Mouse (Mus musculus) embryonic facial prominence, embryonic 14.5 days (tissue): ENCODE measurements around the gene 1700025F22Rik. TPM values are rescaled to one million over a fixed set of nuclear protein-coding genes. Genes with fewer than 3 reads are reported as not detected.
"Not testable (repeated sequence)": the region's sequence is repeated elsewhere in the genome, so short reads cannot be mapped to it uniquely, and the experiment has no call there.

Experiments used
- ATAC-seq: fragments of 200-750 bp; cut with Nextera tagmentation; 2 replicates; pipeline ENCODE4 v1.8.0; 2017; ENCODE audit warnings: low read depth, moderate number of reproducible peaks, moderate TSS enrichment
- DNase-seq: peaks from one replicate; pipeline ENCODE4 v3.0.0-alpha.2; 2015; ENCODE audit warnings: low spot score
- H3K27ac ChIP-seq: fragments of 300-500 bp; sonication (generic); replicated peaks from 2 replicates; pipeline ENCODE4 v1.5.1; 2014; ENCODE audit warnings: low read depth, mild to moderate bottlenecking, low read length, moderate library complexity
- H3K27me3 ChIP-seq: fragments of 300-500 bp; sonication (generic); replicated peaks from 2 replicates; pipeline ENCODE4 v1.6.1; 2014; ENCODE audit warnings: low read length; ENCODE audit not compliant: control insufficient read depth, insufficient read depth
- H3K36me3 ChIP-seq: fragments of 300-500 bp; sonication (generic); 2 replicates; pipeline ENCODE4 v1.6.1; 2014; ENCODE audit warnings: low read length, mixed read lengths; ENCODE audit not compliant: control insufficient read depth, insufficient read depth
- H3K4me1 ChIP-seq: fragments of 300-500 bp; sonication (generic); 2 replicates; pipeline ENCODE4 v1.6.1; 2014; ENCODE audit warnings: antibody characterized with exemption, low read length; ENCODE audit not compliant: control insufficient read depth, insufficient read depth
- H3K4me2 ChIP-seq: fragments of 300-500 bp; sonication (generic); 2 replicates; pipeline ENCODE4 v1.6.1; 2014; ENCODE audit warnings: low read depth, mild to moderate bottlenecking, low read length, moderate library complexity, mixed read lengths
- H3K4me3 ChIP-seq: fragments of 300-500 bp; sonication (generic); 2 replicates; pipeline ENCODE4 v1.5.1; 2014; ENCODE audit warnings: low read depth, mild to moderate bottlenecking, low read length
- H3K9ac ChIP-seq: fragments of 300-500 bp; sonication (generic); 2 replicates; pipeline ENCODE4 v1.6.1; 2014; ENCODE audit warnings: low read depth, mild to moderate bottlenecking, low read length, moderate library complexity, mixed read lengths
- H3K9me3 ChIP-seq: fragments of 300-500 bp; sonication (generic); 2 replicates; pipeline ENCODE4 v1.6.1; 2016; ENCODE audit warnings: low read length; ENCODE audit not compliant: control insufficient read depth
- WGBS: fragments of 180-500 bp; shearing (Covaris S2); extraction: QIAGEN DNeasy Blood & Tissue Kit; methylation state at CpG from one replicate; pipeline ENCODE4 v1.1.7; 2014; 5-methylcytosine and 5-hydroxymethylcytosine counted together
- polyA plus RNA-seq: library from polyadenylated mRNA; unstranded; fragments of >200 nt; fragmentation: Nextera tagmentation; extraction: Ambion mirVana; gene quantifications from 2 replicates; pipeline ENCODE4 v1.2.1, GENCODE M21; 2014

1700025F22Rik gene
- polyA plus RNA-seq = not detected in 2 replicates

DNA sequence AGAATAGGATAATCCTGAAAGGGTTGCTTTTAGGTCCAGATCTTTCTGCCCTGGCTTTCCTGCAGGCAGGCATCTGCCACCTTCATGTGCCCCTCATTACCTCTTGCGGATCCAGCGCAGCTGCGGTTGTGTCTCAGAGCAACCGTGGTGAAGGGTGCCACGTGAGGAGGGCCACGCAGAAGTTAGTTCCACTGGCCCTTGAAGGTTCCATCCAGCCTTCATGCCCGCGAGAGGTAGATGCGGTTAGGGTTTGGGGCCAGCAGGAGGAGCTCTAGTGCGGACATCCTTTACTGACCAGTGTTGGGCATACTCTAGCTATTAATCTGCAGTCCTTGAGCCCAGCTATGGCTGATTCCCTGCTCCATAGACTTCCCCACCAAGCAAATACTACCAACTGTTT is at the start of gene 1700025F22Rik:
TSS of gene 1700025F22Rik (minus strand) at position 149 of the 400 bp plus-strand sequence.
- Histone ChIP-seq H3K4me2 (no peak within 1 kb of the TSS), H3K27me3 (no peaks in the 10 kb centered on the region), H3K4me3 (no peak within 1 kb of the TSS), H3K4me1 (no peaks in the 10 kb centered on the region), H3K27ac (no peak within 1 kb of the TSS), H3K9ac (no peak within 1 kb of the TSS), H3K36me3 (no peaks in the 10 kb centered on the region), H3K9me3 (no peaks in the 10 kb centered on the region)
- DNase-seq (no peak), ATAC-seq (no peak)
- WGBS = 24% methylated on average over 10 of the region's 10 CpGs

DNA sequence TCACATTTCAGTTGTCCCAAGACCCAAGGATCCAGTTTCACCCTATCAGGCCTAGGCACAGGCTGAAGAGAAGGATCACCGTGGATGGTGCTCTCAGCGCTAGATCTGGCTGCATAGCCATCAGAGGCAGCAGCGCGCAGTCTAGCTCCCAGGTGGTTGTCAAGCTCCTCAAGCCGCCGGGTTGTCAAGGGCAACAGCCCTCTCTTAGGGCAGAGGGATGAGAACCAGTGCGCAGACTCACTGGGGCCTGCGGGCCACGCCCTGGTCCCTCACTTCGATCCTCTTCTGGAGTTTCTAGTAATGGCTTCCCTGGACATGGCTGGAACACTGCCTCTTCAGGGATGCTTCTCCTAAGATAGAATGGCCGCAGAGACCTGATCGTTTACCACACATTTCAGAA is 31.4 kb upstream of the 1700025F22Rik start, which contains the start of gene Ms4a13:
TSS of gene Ms4a13 (minus strand) at position 192 of the 400 bp plus-strand sequence.
- DNase-seq = no peak
- no peaks in the 10 kb centered on the region for H3K36me3 ChIP-seq
- WGBS = 61% methylated on average over 12 of the region's 12 CpGs
- H3K4me2 ChIP-seq = no peak within 1 kb of the TSS
- H3K27me3 ChIP-seq = no peaks in the 10 kb centered on the region
- no peak within 1 kb of the TSS for H3K27ac ChIP-seq
- no peaks in the 10 kb centered on the region for H3K4me1 ChIP-seq
- H3K4me3 ChIP-seq = no peak within 1 kb of the TSS
- H3K9ac ChIP-seq = no peak within 1 kb of the TSS
- ATAC-seq = no peak
- no peaks in the 10 kb centered on the region for H3K9me3 ChIP-seq

DNA sequence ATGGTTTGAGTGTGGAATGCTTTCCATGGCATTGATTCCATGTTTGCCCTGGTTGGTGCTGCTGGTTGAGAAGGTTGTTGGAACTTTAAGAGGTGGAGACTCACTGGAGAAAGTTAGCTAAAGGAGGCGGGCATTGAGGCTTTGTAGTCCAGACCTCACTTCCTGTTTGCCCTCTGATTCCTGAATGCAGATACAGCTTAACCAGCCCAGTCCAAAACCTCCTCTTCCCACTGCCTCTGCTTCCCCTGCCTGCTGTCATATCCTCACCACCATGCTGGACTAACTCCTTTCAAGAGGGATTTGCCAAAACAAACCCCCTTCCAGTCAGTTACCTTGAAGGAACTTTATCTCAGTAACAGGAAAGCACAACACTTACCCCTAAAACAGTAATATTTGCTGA is 27.4 kb upstream of the 1700025F22Rik start:
- Histone ChIP-seq H3K4me3 (no peak overlapping the region), H3K36me3 (no peaks in the 10 kb centered on the region), H3K4me1 (no peaks in the 10 kb centered on the region), H3K27me3 (no peaks in the 10 kb centered on the region), H3K27ac (no peak overlapping the region), H3K9ac (no peak overlapping the region), H3K4me2 (no peak overlapping the region), H3K9me3 (no peaks in the 10 kb centered on the region)
- WGBS = 72% methylated on average over 1 of the region's 1 CpGs
- no peak for ATAC-seq
- no peak for DNase-seq

DNA sequence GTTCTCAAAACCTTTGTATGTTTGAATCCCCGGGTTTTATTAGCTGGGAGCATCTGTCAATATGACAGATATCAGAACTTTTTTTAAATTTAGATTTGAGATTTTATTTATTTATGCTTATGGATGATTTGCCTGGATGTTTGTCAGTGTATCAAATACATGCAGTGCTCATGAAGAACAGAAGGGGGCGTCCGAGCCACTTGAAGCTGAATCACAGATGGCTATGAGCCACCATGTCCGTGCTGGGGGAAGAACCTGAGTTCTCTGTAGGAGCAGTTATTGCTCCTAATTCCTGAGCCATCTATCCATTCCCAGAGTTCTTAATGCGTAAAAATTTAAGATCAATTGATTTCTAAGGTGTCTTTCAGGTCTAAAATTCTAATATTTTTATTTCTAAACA is 19.0 kb upstream of the 1700025F22Rik start:
- Histone ChIP-seq H3K27me3 (no peaks in the 10 kb centered on the region), H3K4me3 (no peak overlapping the region), H3K4me1 (no peaks in the 10 kb centered on the region), H3K9me3 (no peaks in the 10 kb centered on the region), H3K36me3 (no peaks in the 10 kb centered on the region), H3K27ac (no peak overlapping the region), H3K9ac (no peak overlapping the region), H3K4me2 (no peak overlapping the region)
- DNase-seq (no peak), ATAC-seq (no peak)
- WGBS = 14% methylated on average over 5 of the region's 5 CpGs

DNA sequence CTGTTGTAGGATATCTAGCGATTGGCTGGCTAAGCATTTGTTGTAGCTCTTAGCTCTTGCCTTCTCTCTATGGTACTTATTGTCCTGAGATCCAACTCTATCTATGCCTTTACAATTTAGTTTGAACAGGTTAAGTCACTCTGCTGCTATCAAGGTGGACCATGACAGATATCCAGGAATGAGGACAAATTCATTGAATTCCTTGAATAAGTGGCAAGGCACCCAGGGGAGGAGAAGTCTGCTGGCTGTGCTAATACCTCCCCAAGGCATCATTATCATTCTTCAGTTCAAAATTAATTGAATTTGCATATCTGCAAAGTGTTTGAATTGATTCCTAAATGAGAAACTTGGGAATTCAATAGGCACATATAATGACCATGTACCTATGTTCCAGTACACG is 12.3 kb upstream of the 1700025F22Rik start:
- Histone ChIP-seq H3K4me2 (no peak overlapping the region), H3K4me1 (no peaks in the 10 kb centered on the region), H3K27me3 (no peaks in the 10 kb centered on the region), H3K27ac (no peak overlapping the region), H3K4me3 (no peak overlapping the region), H3K9me3 (no peaks in the 10 kb centered on the region), H3K9ac (no peak overlapping the region), H3K36me3 (no peaks in the 10 kb centered on the region)
- DNase-seq (no peak), ATAC-seq (no peak)
- WGBS = 62% methylated on average over 2 of the region's 2 CpGs

DNA sequence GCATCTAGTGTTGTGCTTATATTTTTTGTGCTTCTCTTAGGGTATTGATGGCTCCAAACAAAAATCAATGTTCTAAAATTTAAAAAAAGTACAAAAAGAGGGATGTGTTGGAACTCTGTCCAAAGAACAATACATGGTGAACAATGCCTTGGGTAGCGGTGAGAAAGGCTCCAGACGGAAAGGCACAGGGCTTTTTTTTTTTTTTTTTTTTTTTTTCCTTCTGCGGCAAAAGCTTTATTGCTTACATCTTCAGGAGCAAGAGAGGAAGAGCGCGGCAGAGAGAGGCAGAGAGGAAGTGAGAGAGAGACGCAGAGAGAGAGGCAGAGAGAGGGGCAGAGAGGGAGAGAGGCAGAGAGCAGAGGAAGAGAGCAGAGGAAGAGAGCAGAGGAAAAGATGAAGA is 7.2 kb downstream of the 1700025F22Rik start:
- H3K4me2 ChIP-seq, H3K27me3 ChIP-seq, H3K36me3 ChIP-seq, H3K9ac ChIP-seq, H3K4me3 ChIP-seq, H3K27ac ChIP-seq, H3K4me1 ChIP-seq, DNase-seq, H3K9me3 ChIP-seq, ATAC-seq: not testable (repeated sequence)
- WGBS = 81% methylated on average over 6 of the region's 6 CpGs

DNA sequence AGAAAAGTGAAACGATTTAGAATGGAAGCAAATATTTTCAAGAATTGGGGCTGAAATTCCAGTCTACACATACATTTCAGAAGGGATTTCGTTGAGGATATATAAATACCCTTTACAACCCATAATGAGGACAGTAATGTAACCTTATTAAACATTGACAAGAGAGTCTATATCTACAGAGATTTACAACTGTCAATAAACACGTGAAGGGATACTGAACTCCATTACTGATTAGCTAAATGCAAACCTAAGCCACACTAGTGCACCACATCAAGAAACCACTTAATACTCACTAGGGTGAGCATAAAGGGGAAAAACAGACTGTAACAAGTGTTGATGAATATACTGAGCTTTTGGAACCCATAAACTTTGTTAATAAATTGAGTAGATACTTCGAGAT is 29.8 kb downstream of the 1700025F22Rik start:
- Histone ChIP-seq H3K9me3 (no peaks in the 10 kb centered on the region), H3K36me3 (no peaks in the 10 kb centered on the region), H3K4me3 (no peak overlapping the region), H3K27me3 (no peaks in the 10 kb centered on the region), H3K4me2 (no peak overlapping the region), H3K27ac (no peak overlapping the region), H3K9ac (no peak overlapping the region), H3K4me1 (no peaks in the 10 kb centered on the region)
- no peak for DNase-seq
- ATAC-seq = no peak
- WGBS = 67% methylated on average over 4 of the region's 4 CpGs

DNA sequence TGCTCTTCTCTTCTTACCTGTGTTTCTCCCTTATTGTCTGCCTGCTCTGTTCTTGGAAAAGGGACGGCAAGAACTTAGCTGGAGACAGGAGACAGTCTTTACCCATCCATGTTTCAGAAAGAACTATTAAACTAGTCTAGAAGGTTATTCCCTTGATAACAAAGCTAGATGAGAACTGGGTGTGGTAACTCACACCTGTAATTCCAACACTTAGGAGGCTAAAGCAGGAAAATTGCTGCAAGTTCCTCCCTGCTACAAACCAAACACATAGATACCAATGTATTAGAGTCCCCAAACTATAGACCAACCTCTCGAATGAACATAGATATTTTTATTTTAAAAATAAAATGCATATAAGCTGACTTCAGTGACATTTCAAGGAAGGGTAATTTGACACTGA is 30.3 kb downstream of the 1700025F22Rik start:
- H3K9me3 ChIP-seq = no peaks in the 10 kb centered on the region
- ATAC-seq (no peak), DNase-seq (no peak)
- H3K27me3 ChIP-seq = no peaks in the 10 kb centered on the region
- H3K27ac ChIP-seq = no peak overlapping the region
- no peak overlapping the region for H3K4me3 ChIP-seq
- H3K36me3 ChIP-seq = no peaks in the 10 kb centered on the region
- H3K4me2 ChIP-seq = no peak overlapping the region
- WGBS = 85% methylated on average over 2 of the region's 2 CpGs
- H3K4me1 ChIP-seq = no peaks in the 10 kb centered on the region
- no peak overlapping the region for H3K9ac ChIP-seq

DNA sequence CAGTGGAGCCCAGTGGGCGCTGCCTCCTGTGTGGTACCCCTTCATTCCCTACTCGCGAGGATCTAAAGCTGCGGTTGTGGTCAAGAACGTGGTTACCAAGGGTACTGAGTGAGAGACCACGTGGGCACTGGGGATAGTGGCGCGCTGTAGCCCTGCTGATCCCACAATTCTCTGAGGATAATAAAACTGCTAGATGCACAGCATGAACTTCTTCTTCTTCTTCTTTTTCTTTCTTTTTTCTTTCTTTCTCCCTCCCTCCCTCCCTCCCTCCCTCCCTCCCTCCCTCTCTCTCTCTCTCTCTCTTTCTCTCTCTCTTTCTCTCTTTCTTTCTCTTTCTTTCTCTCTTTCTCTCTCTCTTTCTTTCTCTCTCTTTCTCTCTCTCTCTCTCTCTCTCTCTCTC is 34.3 kb downstream of the 1700025F22Rik start, which contains the start of gene 1700017D01Rik:
TSS of gene 1700017D01Rik (minus strand) at position 101 of the 400 bp plus-strand sequence.
- not testable (repeated sequence) for H3K4me1 ChIP-seq, ATAC-seq, H3K27me3 ChIP-seq, DNase-seq, H3K27ac ChIP-seq, H3K9me3 ChIP-seq, H3K9ac ChIP-seq, H3K4me3 ChIP-seq, H3K4me2 ChIP-seq, H3K36me3 ChIP-seq
- 86% methylated on average over 8 of the region's 8 CpGs for WGBS
